Mouse (Mus musculus): ENCODE results near the gene Plcb3.

- TF ChIP-seq GATA1 (IDR thresholded peaks at IDR 0.05; ENCODE audit: borderline replicate concordance, low read length) (no peak), FLI1 (IDR thresholded peaks at IDR 0.05; ENCODE audit: low read length) (no peak)
Observed at GRCm38 (mm10) chr19:6989251-6989650, 13.0 kb upstream of the Plcb3 start.

Measured in megakaryocyte, embryonic 14.5 days (primary cell).